Mouse (Mus musculus) CH12.LX (cell line): ENCODE data around the gene Eya2. TPM values are rescaled to one million over a fixed set of nuclear protein-coding genes. Genes with fewer than 3 reads are reported as not detected.

Experiments used
- DNase-seq: peaks from one replicate; pipeline ENCODE4 v3.0.0-alpha.2; 2013; ENCODE audit errors: extremely low read depth
- H3K27ac ChIP-seq: 2 replicates; pipeline ENCODE4 v1.5.1; 2012; ENCODE audit warnings: low read depth, mild to moderate bottlenecking, control low read depth, moderate library complexity; ENCODE audit not compliant: insufficient read depth
- H3K27me3 ChIP-seq: replicated peaks from 2 replicates; pipeline ENCODE3; 2012; ENCODE audit warnings: inconsistent platforms
- H3K36me3 ChIP-seq, 2 experiments: replicated peaks in 1 of 2; 2 replicates each; pipeline versions ENCODE3 to v1.6.1; 2012; ENCODE audit warnings: inconsistent platforms in 1 of 2, low read length in 1 of 2, mild to moderate bottlenecking in 1 of 2, mixed read lengths in 1 of 2, moderate library complexity in 1 of 2; ENCODE audit not compliant: control insufficient read depth in 1 of 2, insufficient read depth in 1 of 2
- H3K4me1 ChIP-seq, 2 experiments: 2 replicates each; pipeline ENCODE4 v1.6.1; 2012; ENCODE audit warnings: inconsistent platforms in 1 of 2, moderate library complexity in 1 of 2; ENCODE audit not compliant: insufficient read depth in 2 of 2, control insufficient read depth in 1 of 2
- H3K4me2 ChIP-seq: 2 replicates; pipeline ENCODE4 v1.6.1; 2012; ENCODE audit warnings: low read depth, mild to moderate bottlenecking, control low read depth; ENCODE audit not compliant: poor library complexity, insufficient read depth, severe bottlenecking
- H3K4me3 ChIP-seq, 3 experiments: fragments of 150-350 bp in 1 of 3; sonication (generic) in 1 of 3; replicated peaks in 1 of 3; 2 replicates each; pipeline versions ENCODE3 to v1.5.1; 2011 to 2012; ENCODE audit warnings: low read depth in 2 of 3, low read length in 2 of 3, mild to moderate bottlenecking in 2 of 3, moderate library complexity in 2 of 3, control low read depth in 1 of 3, improper control_type of control experiment in 1 of 3, inconsistent platforms in 1 of 3, mixed read lengths in 1 of 3; ENCODE audit not compliant: poor library complexity in 1 of 3
- H3K79me2 ChIP-seq: replicated peaks from 2 replicates; pipeline ENCODE4 v1.6.1; 2012; ENCODE audit warnings: mild to moderate bottlenecking, moderate library complexity; ENCODE audit not compliant: control insufficient read depth, poor library complexity, insufficient read depth, severe bottlenecking; ENCODE audit errors: extremely low read depth
- H3K9ac ChIP-seq: 2 replicates; pipeline ENCODE4 v1.6.1; 2012; ENCODE audit warnings: low read depth, mild to moderate bottlenecking, control low read depth, moderate library complexity; ENCODE audit not compliant: insufficient read depth
- H3K9me3 ChIP-seq: replicated peaks from 2 replicates; pipeline ENCODE3; 2012; ENCODE audit warnings: low read length, inconsistent platforms, mixed read lengths
- BHLHE40 ChIP-seq: IDR thresholded peaks from 2 replicates; pipeline ENCODE4 v1.6.1; 2011; ENCODE audit warnings: mild to moderate bottlenecking, low read depth, low read length, improper control_type of control experiment
- CHD1 ChIP-seq: IDR thresholded peaks from 2 replicates; pipeline ENCODE4 v1.6.1; 2012; ENCODE audit warnings: low read depth, low read length, improper control_type of control experiment, inconsistent platforms
- CHD2 ChIP-seq: IDR thresholded peaks from 2 replicates; pipeline ENCODE4 v1.6.1; 2011; ENCODE audit warnings: low read length, improper control_type of control experiment
- CTCF ChIP-seq, 2 experiments: IDR thresholded peaks in 1 of 2; conservative IDR thresholded peaks in 1 of 2; 2 replicates each; pipeline ENCODE4 v1.5.1; 2011 to 2012; ENCODE audit warnings: low read depth in 2 of 2, low read length in 2 of 2, improper control_type of control experiment in 1 of 2, inconsistent platforms in 1 of 2, mild to moderate bottlenecking in 1 of 2, moderate library complexity in 1 of 2
- EP300 ChIP-seq: IDR thresholded peaks from 2 replicates; pipeline ENCODE4 v1.6.1; 2011; ENCODE audit warnings: low read length, improper control_type of control experiment
- HCFC1 ChIP-seq: IDR thresholded peaks from 2 replicates; pipeline ENCODE4 v1.6.1; 2012; ENCODE audit warnings: low read depth, mild to moderate bottlenecking, inconsistent platforms, low read length, improper control_type of control experiment
- IRF4 ChIP-seq: IDR thresholded peaks from 2 replicates; pipeline ENCODE4 v1.6.1; 2014; ENCODE audit warnings: low read depth, mild to moderate bottlenecking, inconsistent platforms, low read length, improper control_type of control experiment
- JUN ChIP-seq: IDR thresholded peaks from 2 replicates; pipeline ENCODE4 v1.6.1; 2011; ENCODE audit warnings: low read depth, mild to moderate bottlenecking, low read length, improper control_type of control experiment, moderate library complexity; ENCODE audit not compliant: insufficient read depth
- JUND ChIP-seq: conservative IDR thresholded peaks from 2 replicates; pipeline ENCODE4 v1.6.1; 2011; ENCODE audit warnings: low read depth, low read length, improper control_type of control experiment
- KAT2A ChIP-seq: IDR thresholded peaks from 2 replicates; pipeline ENCODE4 v1.6.1; 2012; ENCODE audit warnings: low read length, improper control_type of control experiment, inconsistent platforms; ENCODE audit not compliant: insufficient replicate concordance
- MAX ChIP-seq: IDR thresholded peaks from 2 replicates; pipeline ENCODE4 v1.6.1; 2011; ENCODE audit warnings: low read length, improper control_type of control experiment
- MAZ ChIP-seq: IDR thresholded peaks from 2 replicates; pipeline ENCODE4 v1.6.1; 2012; ENCODE audit warnings: low read depth, mild to moderate bottlenecking, inconsistent platforms, low read length, improper control_type of control experiment, moderate library complexity
- MEF2A ChIP-seq: IDR thresholded peaks from 2 replicates; pipeline ENCODE4 v1.6.1; 2014; ENCODE audit warnings: low read depth, mild to moderate bottlenecking, inconsistent platforms, low read length, improper control_type of control experiment, borderline replicate concordance
- MXI1 ChIP-seq: IDR thresholded peaks from 2 replicates; pipeline ENCODE4 v1.6.1; 2011; ENCODE audit warnings: mild to moderate bottlenecking, low read depth, low read length, improper control_type of control experiment
- PAX5 ChIP-seq: IDR thresholded peaks from 2 replicates; pipeline ENCODE4 v1.6.1; 2012; ENCODE audit warnings: low read length, inconsistent platforms, mixed read lengths
- POLR2A ChIP-seq: IDR thresholded peaks from 2 replicates; pipeline ENCODE4 v1.6.1; 2011; ENCODE audit warnings: low read depth, mild to moderate bottlenecking, improper control_type of control experiment, low read length
- POLR2AphosphoS2 ChIP-seq: IDR thresholded peaks from 2 replicates; pipeline ENCODE4 v1.6.1; 2011; ENCODE audit warnings: low read depth, low read length, improper control_type of control experiment
- SIN3A ChIP-seq: IDR thresholded peaks from 2 replicates; pipeline ENCODE4 v1.6.1; 2012; ENCODE audit warnings: low read length, improper control_type of control experiment, inconsistent platforms
- TBP ChIP-seq: conservative IDR thresholded peaks from 2 replicates; pipeline ENCODE4 v1.6.1; 2011; ENCODE audit warnings: low read depth, low read length, improper control_type of control experiment
- TCF12 ChIP-seq: IDR thresholded peaks from 2 replicates; pipeline ENCODE4 v1.6.1; 2014; ENCODE audit warnings: low read depth, mild to moderate bottlenecking, inconsistent platforms, low read length, improper control_type of control experiment
- USF1 ChIP-seq: IDR thresholded peaks from 2 replicates; pipeline ENCODE4 v1.6.1; 2014; ENCODE audit warnings: low read depth, mild to moderate bottlenecking, inconsistent platforms, low read length, improper control_type of control experiment
- USF2 ChIP-seq: conservative IDR thresholded peaks from 2 replicates; pipeline ENCODE4 v1.6.1; 2011; ENCODE audit warnings: low read depth, low read length, improper control_type of control experiment
- ZC3H11A ChIP-seq: IDR thresholded peaks from 2 replicates; pipeline ENCODE4 v1.6.1; 2012; ENCODE audit warnings: low read depth, mild to moderate bottlenecking, inconsistent platforms, low read length, improper control_type of control experiment
- ZKSCAN1 ChIP-seq: IDR thresholded peaks from 2 replicates; pipeline ENCODE4 v1.6.1; 2012; ENCODE audit warnings: low read depth, inconsistent platforms, low read length, improper control_type of control experiment, borderline replicate concordance
- dilution Hi-C: fragments of 300-500 bp; cut with MboI; formaldehyde crosslinking; loops from 2 replicates; pipeline ENCODE4 v1.14.3; 2020; ENCODE audit warnings: low sequenced_read_pairs; ENCODE audit not compliant: extremely low pct_unique_long_range_greater_than_20kb, extremely low pct_ligation_motif_present
- in situ Hi-C: fragments of 300-500 bp; cut with MboI; formaldehyde crosslinking; loops from 3 replicates; pipeline ENCODE4 v1.14.3; 2019; ENCODE audit warnings: low sequenced_read_pairs, low pct_ligation_motif_present, low pct_unique_long_range_greater_than_20kb, mixed read lengths
- polyA plus RNA-seq: library from polyadenylated mRNA; unstranded; fragments of >175 nt; gene quantifications from 2 replicates; pipeline ENCODE4 v1.2.1, GENCODE M21; 2012; ENCODE audit warnings: low read depth; ENCODE audit not compliant: insufficient read length
- total RNA-seq, 2 experiments: library from RNA; depleted of rRNA; stranded (reverse); fragments of 300-350 nt in 1 of 2; fragments of >200 nt in 1 of 2; gene quantifications; 2 replicates each; pipeline ENCODE4 v1.2.3; 2012 to 2014

Gene Eya2
- total and polyA plus RNA-seq, 3 experiments = not detected

DNA sequence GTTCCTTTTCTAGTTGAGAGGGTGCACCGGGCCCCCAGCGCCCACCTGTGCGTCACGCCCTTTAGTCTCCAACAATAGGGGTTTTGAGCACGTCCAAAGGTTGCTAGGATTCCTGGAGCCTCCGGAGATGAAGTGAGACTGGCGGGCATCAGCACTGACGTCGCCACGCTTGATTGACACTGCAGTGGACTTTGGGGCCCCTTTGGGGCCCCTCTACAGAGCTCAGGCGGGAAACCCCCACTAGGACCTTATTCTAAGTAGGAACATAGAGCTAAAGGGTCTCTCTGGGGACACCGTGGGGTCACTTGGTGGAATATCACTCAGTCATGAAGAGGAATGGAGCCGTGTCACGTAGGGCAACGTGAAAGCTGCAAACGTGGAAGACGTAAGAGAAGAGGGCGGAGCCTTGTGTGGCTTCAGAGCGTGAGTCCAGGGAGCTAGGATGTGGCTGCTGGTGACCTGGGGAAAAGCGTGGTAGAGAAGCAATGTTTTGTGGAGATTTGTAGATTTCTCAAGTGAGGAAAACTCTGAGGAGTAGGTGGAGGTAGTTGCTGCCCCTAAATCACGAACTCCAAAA, 147.5 kb downstream of the Eya2 start (continued):
- TF ChIP-seq MXI1 (0 out of 2 replicates have a peak, but pooled peaks have one; percentile 44), PAX5 (no peak), CTCF (conservative IDR thresholded peaks at IDR 0.05 in 1 of 2, IDR thresholded peaks at IDR 0.05 in 1 of 2; ENCODE audit: low read depth in 2 of 2, low read length in 2 of 2) (no peak), HCFC1 (no peak), MAZ (no peak), EP300 (no peak), CHD1 (no peak)

DNA sequence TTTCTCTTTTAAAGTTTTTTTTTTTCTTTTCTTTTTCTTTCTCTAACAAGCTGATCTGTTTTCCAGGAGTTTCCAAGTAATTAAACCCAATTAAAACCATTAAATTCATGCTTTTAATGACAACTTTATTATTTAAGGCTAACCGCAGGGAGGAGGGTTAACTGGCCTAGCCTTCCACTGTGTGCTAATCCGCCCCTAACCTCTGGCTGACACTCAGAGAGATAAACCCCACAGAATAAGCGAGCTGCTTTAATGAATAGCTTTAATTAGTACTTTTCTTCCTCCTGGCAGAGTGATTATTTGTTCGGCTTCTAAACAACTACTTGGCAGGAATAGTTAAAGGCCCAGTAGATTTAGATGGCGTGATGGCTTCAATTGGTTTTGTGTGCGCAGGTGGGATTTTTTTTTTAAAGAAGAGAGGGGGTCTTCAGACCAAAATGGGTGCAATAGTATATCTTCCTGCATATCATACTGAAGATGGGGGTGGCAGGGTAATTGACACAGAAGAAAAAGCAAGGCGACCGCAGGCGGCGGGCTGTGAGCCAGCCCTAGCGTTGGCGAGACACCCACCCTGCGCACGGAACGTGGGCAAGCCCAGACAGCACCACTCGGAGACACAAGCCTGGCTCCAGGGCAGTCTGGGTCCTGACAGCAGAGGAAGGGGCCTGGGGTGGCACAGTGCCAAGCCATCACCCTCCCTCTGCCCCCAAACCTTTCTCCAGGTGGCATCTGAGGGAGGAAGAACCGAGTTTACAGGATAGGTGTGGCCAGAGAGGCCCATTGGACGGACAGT, 150.7 kb downstream of the Eya2 start:
- Histone ChIP-seq H3K4me3 (no peak overlapping the region), H3K4me2 (no peak overlapping the region), H3K9ac (no peak overlapping the region), H3K27ac (no peak overlapping the region), H3K4me1 (peaks cover 5 to 20% of the 10 kb centered on the region in 2 experiments; a peak in 2 of 4 replicates), H3K27me3 (no peaks in the 10 kb centered on the region), H3K36me3 (no peaks in the 10 kb centered on the region), H3K9me3 (no peaks in the 10 kb centered on the region), H3K79me2 (no peaks in the 10 kb centered on the region)
- DNase-seq = no peak
- TF ChIP-seq JUND (no peak), POLR2A (no peak), CTCF (conservative IDR thresholded peaks at IDR 0.05 in 1 of 2, IDR thresholded peaks at IDR 0.05 in 1 of 2; ENCODE audit: low read depth in 2 of 2, low read length in 2 of 2) (no peak), MAX (no peak), JUN (no peak), USF2 (no peak), IRF4 (no peak), TBP (no peak), ZKSCAN1 (no peak), USF1 (no peak), SIN3A (no peak), POLR2AphosphoS2 (no peak), ZC3H11A (no peak), KAT2A (no peak), CHD2 (no peak), MEF2A (no peak), BHLHE40 (no peak), PAX5 (no peak), TCF12 (no peak), HCFC1 (no peak)
- dilution Hi-C loops = no loop called here
- in situ Hi-C loops = no loop called here
